In the genomic region with DNA sequence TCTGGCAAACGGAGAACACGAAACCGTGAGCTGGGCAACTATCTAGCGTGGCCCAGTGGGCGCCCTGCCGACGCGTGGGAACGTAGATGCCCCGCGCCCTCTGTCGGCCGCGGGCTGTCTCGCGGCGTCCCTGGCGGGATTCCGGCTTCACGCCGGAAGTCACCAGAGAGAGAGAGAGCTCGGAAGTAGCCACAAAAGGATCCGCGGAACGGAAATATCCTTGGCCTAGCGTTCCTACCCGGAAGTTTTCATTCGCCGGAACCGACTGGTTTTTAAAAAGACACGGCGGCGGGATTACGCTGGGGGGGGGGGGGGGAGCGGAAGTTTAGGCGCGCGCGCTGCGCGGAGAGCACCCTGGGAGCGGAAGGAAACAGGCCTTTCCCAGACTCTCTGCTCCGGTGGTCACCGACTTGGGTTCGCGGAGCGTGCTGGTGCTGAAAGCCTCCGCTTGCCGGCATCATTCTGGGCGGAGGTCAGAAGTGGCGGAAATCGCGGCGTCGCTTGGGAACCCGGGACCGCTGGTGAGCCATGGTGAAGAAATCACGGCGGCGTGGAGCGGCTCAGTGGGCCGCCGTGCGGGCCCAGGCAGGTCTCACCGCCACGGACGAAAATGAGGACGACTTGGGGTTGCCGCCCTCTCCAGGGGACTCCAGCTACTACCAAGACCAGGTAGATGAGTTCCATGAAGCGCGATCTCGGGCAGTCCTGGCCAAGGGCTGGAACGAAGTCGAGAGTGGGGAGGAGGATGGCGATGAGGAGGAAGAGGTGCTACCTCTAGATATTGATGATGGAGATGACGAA, we compare ENCODE assay signal across 8 mouse cellular contexts. TPM values are rescaled to one million over a fixed set of nuclear protein-coding genes. Genes with fewer than 3 reads are reported as not detected.
DNase-seq lines count a peak whose midpoint lies in the region; ATAC-seq lines count a peak whose summit lies in the region.

A gene (plus strand): TSS at position 377 of the 801 bp plus-strand sequence.

- H3K4me2 ChIP-seq in hindbrain, embryonic 12.5 days (replicated peaks): peak within 1 kb of the TSS; percentile 98

- H3K36me3 ChIP-seq in hindbrain, embryonic 12.5 days: peaks cover 9% of the 10 kb centered on the region; the same call in 1 of the 2 replicates

- ATAC-seq in hindbrain, embryonic 12.5 days (ENCODE audit: low FRiP score): peak; percentile 98

- H3K4me3 ChIP-seq in hindbrain, embryonic 12.5 days: peak within 1 kb of the TSS; percentile 82

- no peaks in the 10 kb centered on the region for H3K27me3 ChIP-seq in hindbrain, embryonic 12.5 days

- H3K27ac ChIP-seq in hindbrain, embryonic 12.5 days: peak within 1 kb of the TSS; percentile 90

- H3K4me1 ChIP-seq in hindbrain, embryonic 12.5 days: peaks cover 17% of the 10 kb centered on the region

- DNase-seq in NIH3T3 (ENCODE audit: low read depth): peak; percentile 99
- DNase-seq in cerebellum, postnatal 10 days: peak; percentile 95 to 97
- peak; percentile 87 to 93 for DNase-seq in frontal cortex, postnatal 10 days (ENCODE audit: low spot score in 2 of 2)
- peak; percentile 97 for DNase-seq in layer of hippocampus, postnatal 14 days (ENCODE audit: low spot score in 2 of 2)
- DNase-seq in lung, postnatal 14 days: peak; percentile 96
- DNase-seq in retina, adult 2 months (ENCODE audit: low read depth, low spot score): peak; percentile 100
- DNase-seq in thymus, postnatal 36 days: peak; percentile 93 to 96

- H3K9me3 ChIP-seq in hindbrain, embryonic 12.5 days (replicated peaks): no peaks in the 10 kb centered on the region

- H3K9ac ChIP-seq in hindbrain, embryonic 12.5 days: peak within 1 kb of the TSS; percentile 88

- under 1% methylated on average over 69 of the region's 76 CpGs for WGBS in hindbrain, embryonic 12.5 days

RNA-seq across cellular contexts. Expression of the gene that starts here (rescaled TPM):
- polyA plus RNA-seq in hindbrain, embryonic 12.5 days (2016; fragmentation: Nextera tagmentation; extraction: Ambion mirVana): 60.9 and 62.7 TPM in 2 replicates
- 10 to 100 TPM; 25.5 to 26.3 TPM for total RNA-seq in layer of hippocampus, postnatal 14 days (2021)

Comparison
In these comparisons a context has a peak if more than half of its experiments do, and no peak if none do; other contexts are left out.
1. Peak in every context shown above with its lines: DNase-seq, ATAC-seq, H3K4me3 ChIP-seq and H3K27ac ChIP-seq.